Mouse (Mus musculus) ovary, postnatal 10 days (tissue): ENCODE results near the gene Ppef1.
A peak's percentile ranks its signal among the peaks of the same experiment; 100 is the strongest.
"Not testable (repeated sequence)": the region's sequence is repeated elsewhere in the genome, so short reads cannot be mapped to it uniquely, and the experiment has no call there.

Experiments
- DNase-seq: peaks from one replicate; pipeline ENCODE4 v3.0.0; 2022; ENCODE audit warnings: low spot score

Gene Ppef1

GRCm38 (mm10) chrX:160735650-160736049, at the start of gene Ppef1:
Gene Ppef1 (minus strand): TSS chrX:160735765.
- DNase-seq = no peak

- no peak for DNase-seq
Measured at GRCm38 (mm10) chrX:160782276-160782675, 46.7 kb upstream of the Ppef1 start.

- DNase-seq = no peak
Measured at GRCm38 (mm10) chrX:160773033-160773432, 37.5 kb upstream of the Ppef1 start.

GRCm38 (mm10) chrX:160769622-160770021, 34.1 kb upstream of the Ppef1 start:
- not testable (repeated sequence) for DNase-seq

GRCm38 (mm10) chrX:160767713-160768112, 32.1 kb upstream of the Ppef1 start, which contains the start of gene Rs1:
Gene Rs1 (plus strand): TSS chrX:160768013.
- DNase-seq = no peak

- DNase-seq = no peak
Measured at GRCm38 (mm10) chrX:160766233-160766616, 30.7 kb upstream of the Ppef1 start.

GRCm38 (mm10) chrX:160765389-160766232, 30.0 kb upstream of the Ppef1 start:
- DNase-seq = peak; percentile 92

GRCm38 (mm10) chrX:160750808-160751207, 15.2 kb upstream of the Ppef1 start:
- DNase-seq = no peak

GRCm38 (mm10) chrX:160748653-160749052, 13.1 kb upstream of the Ppef1 start:
- DNase-seq = no peak

GRCm38 (mm10) chrX:160745399-160745798, 9.8 kb upstream of the Ppef1 start:
- DNase-seq = no peak

GRCm38 (mm10) chrX:160699171-160699570, 36.4 kb downstream of the Ppef1 start:
- no peak for DNase-seq

GRCm38 (mm10) chrX:160691559-160691958, 44.0 kb downstream of the Ppef1 start:
- DNase-seq = no peak

- no peak for DNase-seq
Measured at GRCm38 (mm10) chrX:160690094-160690493, 45.5 kb downstream of the Ppef1 start.

GRCm38 (mm10) chrX:160669992-160670391, 65.6 kb downstream of the Ppef1 start:
- DNase-seq = no peak

GRCm38 (mm10) chrX:160610882-160611644, 124.5 kb downstream of the Ppef1 start:
- DNase-seq = no peak

- no peak for DNase-seq
Measured at GRCm38 (mm10) chrX:160610482-160610881, 125.1 kb downstream of the Ppef1 start.

- DNase-seq = no peak
Measured at GRCm38 (mm10) chrX:160609849-160610248, 125.7 kb downstream of the Ppef1 start.

GRCm38 (mm10) chrX:160603981-160604541, 131.5 kb downstream of the Ppef1 start:
- no peak for DNase-seq

GRCm38 (mm10) chrX:160603316-160603715, 132.2 kb downstream of the Ppef1 start:
- no peak for DNase-seq

- DNase-seq = no peak
Measured at GRCm38 (mm10) chrX:160602770-160603169, 132.8 kb downstream of the Ppef1 start.

- DNase-seq = no peak
Measured at GRCm38 (mm10) chrX:160601053-160601452, 134.5 kb downstream of the Ppef1 start.

- no peak for DNase-seq
Measured at GRCm38 (mm10) chrX:160598562-160599458, 136.8 kb downstream of the Ppef1 start.
